Mouse (Mus musculus) hindbrain, embryonic 13.5 days (tissue): ENCODE results near the gene Zfp942. TPM values are rescaled to one million over a fixed set of nuclear protein-coding genes. Genes with fewer than 3 reads are reported as not detected.
"Not testable (repeated sequence)": the region's sequence is repeated elsewhere in the genome, so short reads cannot be mapped to it uniquely, and the experiment has no call there.

Source experiments
- ATAC-seq: fragments of 200-750 bp; cut with Nextera tagmentation; 2 replicates; pipeline ENCODE4 v1.8.0; 2017; ENCODE audit warnings: moderate TSS enrichment; ENCODE audit not compliant: low FRiP score
- H3K27ac ChIP-seq: fragments of 300-500 bp; sonication (generic); 2 replicates; pipeline ENCODE4 v1.5.1; 2015; ENCODE audit warnings: inconsistent platforms, mild to moderate bottlenecking, moderate library complexity
- H3K27me3 ChIP-seq: fragments of 300-500 bp; sonication (generic); 2 replicates; pipeline ENCODE4 v1.6.1; 2015; ENCODE audit warnings: mild to moderate bottlenecking, inconsistent platforms
- H3K36me3 ChIP-seq: fragments of 300-500 bp; sonication (generic); 2 replicates; pipeline ENCODE4 v1.6.1; 2015; ENCODE audit warnings: mild to moderate bottlenecking, inconsistent platforms
- H3K4me1 ChIP-seq: fragments of 300-500 bp; sonication (generic); replicated peaks from 2 replicates; pipeline ENCODE4 v1.6.1; 2015; ENCODE audit warnings: inconsistent platforms
- H3K4me2 ChIP-seq: fragments of 300-500 bp; sonication (generic); 2 replicates; pipeline ENCODE4 v1.6.1; 2015; ENCODE audit warnings: inconsistent platforms, mild to moderate bottlenecking, moderate library complexity
- H3K4me3 ChIP-seq: fragments of 300-500 bp; sonication (generic); 2 replicates; pipeline ENCODE4 v1.5.1; 2015; ENCODE audit warnings: mild to moderate bottlenecking, inconsistent platforms
- H3K9ac ChIP-seq: fragments of 300-500 bp; sonication (generic); 2 replicates; pipeline ENCODE4 v1.6.1; 2015; ENCODE audit warnings: mild to moderate bottlenecking, inconsistent platforms
- H3K9me3 ChIP-seq: fragments of 300-500 bp; sonication (generic); 2 replicates; pipeline ENCODE4 v1.6.1; 2016; ENCODE audit warnings: inconsistent platforms
- whole genome bisulfite sequencing: fragments of 180-500 bp; shearing (Covaris S2); methylation state at CpG from one replicate; pipeline ENCODE4 v1.1.7; 2015; 5-methylcytosine and 5-hydroxymethylcytosine counted together
- polyA plus RNA-seq: library from polyadenylated mRNA; unstranded; fragments of >200 nt; fragmentation: Nextera tagmentation; extraction: Ambion mirVana; gene quantifications from 2 replicates; pipeline ENCODE4 v1.2.1, GENCODE M21; 2015

Gene Zfp942
- polyA plus RNA-seq = 19.8 and 20.8 TPM in 2 replicates

- Histone ChIP-seq H3K27ac (peak within 1 kb of the TSS; percentile 90), H3K4me3 (peak within 1 kb of the TSS; percentile 73), H3K9ac (peak within 1 kb of the TSS; percentile 85), H3K4me2 (peak within 1 kb of the TSS; percentile 60), H3K4me1 (peaks cover 22% of the 10 kb centered on the region)
- WGBS = under 1% methylated on average over 42 of the region's 55 CpGs
- not testable (repeated sequence) for H3K27me3 ChIP-seq, H3K36me3 ChIP-seq, H3K9me3 ChIP-seq
- peak; percentile 98 for ATAC-seq
Observed at GRCm38 (mm10) chr17:21962107-21962907, at the start of gene Zfp942, which contains the start of gene Zfp943. TSS of gene Zfp942 (minus strand) at chr17:21962464. TSS of gene Zfp943 (plus strand) at chr17:21962552.

DNA sequence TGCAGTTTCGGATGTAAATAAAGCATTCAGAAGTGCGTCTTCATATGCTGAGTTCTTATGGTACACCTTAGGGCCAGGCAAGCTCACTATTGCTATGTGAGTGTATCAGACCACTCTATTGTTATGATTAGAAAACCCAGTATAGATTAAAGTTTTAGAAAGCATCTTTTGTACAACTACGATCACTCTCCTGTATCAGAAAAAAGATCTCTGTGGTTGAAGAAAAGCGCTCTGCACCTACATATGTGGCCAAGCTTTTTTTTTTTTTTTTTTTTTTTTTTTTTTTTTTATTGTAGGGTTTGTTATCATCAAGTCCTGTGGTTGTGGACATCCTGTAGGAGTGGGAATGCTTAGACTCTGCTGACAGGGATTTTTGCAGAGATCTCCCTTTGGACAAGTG lies 1.0 kb upstream of the Zfp942 start:
- Histone ChIP-seq H3K36me3 (peaks cover 15% of the 10 kb centered on the region), H3K9ac (peak overlapping the region; percentile 65), H3K27me3 (no peaks in the 10 kb centered on the region), H3K4me2 (peak overlapping the region; percentile 60), H3K4me3 (peak overlapping the region; percentile 73), H3K27ac (no peak overlapping the region), H3K4me1 (peaks cover 22% of the 10 kb centered on the region), H3K9me3 (peaks cover 12% of the 10 kb centered on the region; the same call in 1 of the 2 replicates)
- ATAC-seq = no peak
- WGBS = 66% methylated on average over 4 of the region's 4 CpGs

DNA sequence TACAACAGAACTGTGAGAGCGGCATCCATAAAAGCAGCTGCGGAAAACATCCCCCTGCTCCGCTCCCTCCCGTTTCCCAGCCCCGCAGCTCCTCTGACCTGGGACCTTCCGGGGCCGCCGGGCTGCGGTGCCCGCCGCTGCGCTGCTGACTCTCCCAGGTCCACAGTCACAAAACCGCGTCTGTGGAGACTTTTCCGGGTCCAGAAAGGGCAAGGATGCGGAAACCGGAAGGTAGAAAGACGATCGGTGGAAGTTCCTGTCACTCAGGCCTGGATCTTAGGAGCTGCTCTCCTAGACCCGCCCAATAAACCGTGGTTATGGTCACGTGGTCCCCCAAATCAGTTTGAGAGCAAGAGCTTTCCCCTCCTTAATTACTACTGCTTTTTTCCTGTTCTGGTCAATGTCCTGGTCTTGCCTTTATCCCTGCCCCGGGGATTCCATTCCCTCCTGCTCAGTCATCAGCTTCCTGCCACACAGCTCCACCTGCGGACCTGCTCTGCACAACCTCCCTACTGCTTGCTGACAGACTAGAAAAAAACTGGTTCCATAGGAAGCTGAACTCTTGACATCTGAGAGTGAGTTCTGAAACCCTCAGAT lies 52.7 kb downstream of the Zfp942 start, which contains the start of gene Zfp995:
Gene Zfp995, minus strand, starts transcription at position 471 of the 597 bp plus-strand sequence.
- H3K9me3 ChIP-seq, H3K27me3 ChIP-seq, H3K4me1 ChIP-seq, H3K36me3 ChIP-seq: not testable (repeated sequence)
- under 1% methylated on average over 24 of the region's 24 CpGs for WGBS
- Histone ChIP-seq H3K4me2 (peak within 1 kb of the TSS; percentile 80), H3K27ac (peak within 1 kb of the TSS; percentile 76), H3K9ac (peak within 1 kb of the TSS; percentile 84), H3K4me3 (peak within 1 kb of the TSS; percentile 75)
- peak; percentile 99 for ATAC-seq

DNA sequence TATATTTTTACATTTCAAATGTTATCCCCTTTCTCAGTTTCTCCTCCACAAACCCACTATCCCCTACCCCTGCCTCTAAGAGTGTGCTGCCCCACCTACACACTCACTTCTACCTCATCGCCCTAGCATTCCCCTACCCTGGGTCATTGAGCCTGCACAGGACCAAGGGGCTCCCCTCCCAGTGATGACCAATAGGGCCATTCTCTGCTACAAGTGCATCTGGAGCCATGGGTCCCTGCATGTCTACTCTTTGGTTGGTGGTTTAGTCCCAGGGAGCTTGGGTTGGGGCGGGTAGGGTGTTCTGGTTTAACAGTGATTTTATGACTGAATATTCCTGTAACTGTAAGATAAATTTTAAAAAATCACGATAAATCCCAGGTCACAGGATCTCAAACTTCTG lies 53.2 kb downstream of the Zfp942 start:
- Histone ChIP-seq H3K9me3 (no peaks in the 10 kb centered on the region), H3K27ac (peak overlapping the region; percentile 76; the same call in 1 of the 2 replicates), H3K4me3 (peak overlapping the region; percentile 75), H3K4me2 (peak overlapping the region; percentile 80), H3K4me1 (peaks cover 8% of the 10 kb centered on the region), H3K36me3 (peaks cover 5% of the 10 kb centered on the region; the same call in 1 of the 2 replicates), H3K9ac (peak overlapping the region; percentile 84), H3K27me3 (no peaks in the 10 kb centered on the region)
- WGBS = 4% methylated on average over 3 of the region's 3 CpGs
- ATAC-seq = peak; percentile 87

Other genes with a start within 250 kb of the Zfp942 start
- 10.3 and 11.4 TPM in 2 replicates for gene Zfp229, start 231.7 kb downstream of the Zfp942 start, polyA plus RNA-seq
- gene Zfp820, start 116.7 kb downstream of the Zfp942 start, polyA plus RNA-seq = 2.5 and 2.9 TPM in 2 replicates
- 10.2 and 12.6 TPM in 2 replicates for gene Zfp995, start 52.5 kb downstream of the Zfp942 start, polyA plus RNA-seq
- 18.5 and 19.1 TPM in 2 replicates for gene Zfp943, start 88 bp upstream of the Zfp942 start, polyA plus RNA-seq
- gene Zfp947, start 203.7 kb upstream of the Zfp942 start, polyA plus RNA-seq = 1.1 and 1.7 TPM in 2 replicates